8 mouse cellular contexts compared by ENCODE assay signal in genomic region chr13:30336148-30336801, GRCm38 (mm10). TPM values are rescaled to one million over a fixed set of nuclear protein-coding genes. Genes with fewer than 3 reads are reported as not detected.
A peak's percentile ranks its signal among the peaks of the same experiment; 100 is the strongest.
DNase-seq lines count a peak whose midpoint lies in the region.

TSS of gene Agtr1a (plus strand) at chr13:30336441.

- H3K4me1 ChIP-seq in embryonic facial prominence, embryonic 10.5 days = peaks cover 17% of the 10 kb centered on the region

- H3K9me3 ChIP-seq in embryonic facial prominence, embryonic 10.5 days = no peaks in the 10 kb centered on the region

- H3K36me3 ChIP-seq in embryonic facial prominence, embryonic 10.5 days (replicated peaks) = no peaks in the 10 kb centered on the region

- 1% methylated on average over 33 of the region's 33 CpGs for WGBS in embryonic facial prominence, embryonic 10.5 days

- DNase-seq in layer of hippocampus, postnatal 10 days (ENCODE audit: low spot score in 2 of 2) = peak; percentile 34 to 55
- no peak for DNase-seq in layer of hippocampus, adult 9-11 months
- DNase-seq in embryonic facial prominence, embryonic 10.5 days (ENCODE audit: low spot score) = peak; percentile 87
- peak; percentile 98 for DNase-seq in heart, adult 11 months
- DNase-seq in kidney, adult 11 months = peak; percentile 48
- peak; percentile 10 to 22 for DNase-seq in lung, adult 18-20 months
- DNase-seq in ovary, postnatal 14 days (ENCODE audit: low spot score) = peak; percentile 37
- DNase-seq in urinary bladder, postnatal 36 days (ENCODE audit: low spot score in 2 of 2) = peak; percentile 13 to 42

- H3K27me3 ChIP-seq in embryonic facial prominence, embryonic 10.5 days (replicated peaks; ENCODE audit: low read depth, poor library complexity, severe bottlenecking) = peaks cover 23% of the 10 kb centered on the region

- peak within 1 kb of the TSS; percentile 76 for H3K4me3 ChIP-seq in embryonic facial prominence, embryonic 10.5 days

- H3K27ac ChIP-seq in embryonic facial prominence, embryonic 10.5 days (replicated peaks) = peak within 1 kb of the TSS; percentile 83

RNA-seq across cellular contexts. Expression of gene Agtr1a, which starts in this region (rescaled TPM):
- 1 to 10 TPM; 1.3 to 3.6 TPM for total RNA-seq in layer of hippocampus, postnatal 10 days (2021)
- 1.5 and 3.3 TPM in 2 replicates for polyA plus RNA-seq in embryonic facial prominence, embryonic 10.5 days (2016; fragmentation: Nextera tagmentation; extraction: Ambion mirVana)
